Mouse (Mus musculus) duodenum, adult 2 months (tissue): ENCODE measurements around the gene Defa35. TPM values are rescaled to one million over a fixed set of nuclear protein-coding genes. Genes with fewer than 3 reads are reported as not detected.

Source experiments
- polyA plus RNA-seq: library from polyadenylated mRNA; depleted of rRNA; stranded (reverse); fragments of >200 nt; gene quantifications from 2 replicates; pipeline ENCODE4 v1.2.3, GENCODE M21; 2012; ENCODE audit warnings: low replicate concordance; rRNA removed

The Defa35 gene
- polyA plus RNA-seq, result 6.8 and 56.6 TPM in 2 replicates

GRCm38 (mm10) chr8:21064738-21065137 is at the start of gene Defa35:
Gene Defa35, plus strand, starts transcription at chr8:21065038.

DNA sequence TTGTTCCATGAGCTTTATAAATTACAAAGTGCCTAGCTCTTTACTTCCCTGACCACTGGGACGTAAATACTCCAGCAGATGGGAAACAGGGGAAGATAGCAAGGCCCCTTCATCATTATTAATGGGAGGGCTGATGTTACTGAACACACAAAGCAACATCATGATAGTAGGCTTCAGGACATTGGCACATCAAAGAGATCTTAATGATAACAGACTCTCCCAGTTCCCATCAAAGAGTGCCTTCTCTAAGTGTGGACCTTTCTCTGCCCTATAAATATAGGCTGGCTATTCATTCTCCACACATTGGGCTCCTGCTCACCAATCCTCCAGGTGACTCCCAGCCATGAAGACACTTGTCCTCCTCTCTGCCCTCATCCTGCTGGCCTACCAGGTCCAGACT is 39.6 kb upstream of the Defa35 start, which contains the start of gene Defa21:
Gene Defa21 (plus strand): TSS at position 301 of the 400 bp plus-strand sequence.

GRCm38 (mm10) chr8:21054747-21055146 is 10.1 kb upstream of the Defa35 start, which contains the start of gene Defa23:
Gene Defa23, plus strand, starts transcription at chr8:21055047.

GRCm38 (mm10) chr8:21084142-21084541 is 19.3 kb downstream of the Defa35 start, which contains the start of gene Defa25:
Gene Defa25, plus strand, starts transcription at chr8:21084442.

DNA sequence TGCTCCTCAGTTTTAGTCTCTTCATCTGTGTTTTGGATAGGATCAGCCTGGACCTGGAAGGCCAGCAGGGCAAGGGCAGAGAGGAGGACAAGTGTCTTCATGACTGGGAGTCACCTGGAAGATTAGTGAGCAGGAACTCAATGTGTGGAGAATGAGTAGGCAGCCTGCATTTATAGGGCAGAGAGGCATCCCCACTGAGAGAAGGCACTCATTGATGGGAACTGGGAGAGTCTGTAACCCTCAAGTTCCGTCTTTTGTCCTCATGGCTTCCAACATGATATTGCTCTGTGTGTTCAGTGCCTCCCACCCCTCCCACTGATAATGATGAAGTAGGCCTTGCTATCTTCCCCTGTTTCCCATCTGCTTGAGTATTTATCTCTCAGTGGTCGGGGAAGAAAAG is 31.1 kb downstream of the Defa35 start, which contains the start of gene Gm14851:
Gene Gm14851 (minus strand): TSS at position 101 of the 400 bp plus-strand sequence.

Other genes starting within 250 kb of the Defa35 start
- gene Defb33, start 172.4 kb upstream of the Defa35 start, polyA plus RNA-seq, result not detected in 2 replicates
- gene Gm15056, start 162.4 kb upstream of the Defa35 start, polyA plus RNA-seq, result not detected in 2 replicates
- gene Gm6040, start 143.0 kb upstream of the Defa35 start, polyA plus RNA-seq, result not detected in 2 replicates
- gene AY761185, start 120.3 kb upstream of the Defa35 start, polyA plus RNA-seq, result not detected in 2 replicates
- 14.3 TPM in 1 of 2 replicates, not detected in the other for gene Defa21, start 39.5 kb upstream of the Defa35 start, polyA plus RNA-seq
- 192 and 728 TPM in 2 replicates for gene Defa23, start 10.0 kb upstream of the Defa35 start, polyA plus RNA-seq
- gene Defa25, start 19.4 kb downstream of the Defa35 start, polyA plus RNA-seq, result not detected in 2 replicates
- gene Gm14851, start 31.0 kb downstream of the Defa35 start, polyA plus RNA-seq, result 15.7 and 126 TPM in 2 replicates
- 70.6 and 73.6 TPM in 2 replicates for gene Defa30, start 69.6 kb downstream of the Defa35 start, polyA plus RNA-seq
- gene Defa22, start 97.2 kb downstream of the Defa35 start, polyA plus RNA-seq, result 1.9 and 10.4 TPM in 2 replicates
- gene Defa31, start 126.6 kb downstream of the Defa35 start, polyA plus RNA-seq, result not detected in 2 replicates
- 0.56 and 2.0 TPM in 2 replicates for gene Gm15293, start 136.5 kb downstream of the Defa35 start, polyA plus RNA-seq
- gene Gm15292, start 184.7 kb downstream of the Defa35 start, polyA plus RNA-seq, result 0.77 and 20.8 TPM in 2 replicates